Mouse (Mus musculus) left cerebral cortex, adult 2 months (tissue): ENCODE data around the gene Gm10271. TPM values are rescaled to one million over a fixed set of nuclear protein-coding genes. Genes with fewer than 3 reads are reported as not detected.

Experiments
- DNase-seq, 2 experiments: peaks; one replicate each; pipeline ENCODE4 v3.0.0; 2021 to 2022; ENCODE audit warnings: low spot score in 2 of 2, mixed read lengths in 1 of 2; ENCODE audit errors: extremely low spot score in 1 of 2
- H3K27ac ChIP-seq: fragments of 200-600 bp; 2 replicates; pipeline ENCODE4 v1.8.1; 2022
- H3K4me3 ChIP-seq: fragments of 200-600 bp; 2 replicates; pipeline ENCODE4 v1.8.1; 2022
- CTCF ChIP-seq: fragments of 200-600 bp; IDR thresholded peaks from 2 replicates; pipeline ENCODE4 v1.8.1; 2022; ENCODE audit warnings: antibody characterized with exemption, mild to moderate bottlenecking, moderate library complexity
- intact Hi-C: fragments of 180-260 bp; cut with DNase I; formaldehyde crosslinking; loops from one replicate; pipeline ENCODE4 v1.15.1; 2025
- total RNA-seq, 2 experiments: library from RNA; stranded (reverse); gene quantifications; 2 replicates each; pipeline ENCODE4 v1.2.3; 2021

Gene Gm10271
- total RNA-seq, 2 experiments from 2014 or later: not detected

GRCm38 (mm10) chr10:116968741-116969140 is 3.7 kb downstream of the Gm10271 start:
- TF ChIP-seq CTCF: no peak
- H3K27ac ChIP-seq: no peak overlapping the region
- DNase-seq: no peak
- no peak overlapping the region for H3K4me3 ChIP-seq
- intact Hi-C loops: loop anchor here (10.0 kb wide), 1 partner anchor 284 kb away; no protein-coding TSS in a partner anchor

GRCm38 (mm10) chr10:116966065-116966464 is 6.3 kb downstream of the Gm10271 start:
- H3K27ac ChIP-seq: no peak overlapping the region
- intact Hi-C loops: loop anchor here (10.0 kb wide), 1 partner anchor 281 kb away; no protein-coding TSS in a partner anchor
- TF ChIP-seq CTCF: no peak
- H3K4me3 ChIP-seq: no peak overlapping the region
- DNase-seq: no peak

GRCm38 (mm10) chr10:116965297-116965696 is 7.1 kb downstream of the Gm10271 start:
- Histone ChIP-seq H3K27ac (no peak overlapping the region), H3K4me3 (no peak overlapping the region)
- no peak for DNase-seq
- intact Hi-C loops: loop anchor here (10.0 kb wide), 1 partner anchor 280 kb away; no protein-coding TSS in a partner anchor
- TF ChIP-seq CTCF: no peak

GRCm38 (mm10) chr10:116964571-116964970 is 7.8 kb downstream of the Gm10271 start:
- DNase-seq: no peak
- H3K27ac ChIP-seq: no peak overlapping the region
- intact Hi-C loops: loop anchor here (10.0 kb wide), 1 partner anchor 280 kb away; no protein-coding TSS in a partner anchor

GRCm38 (mm10) chr10:116964084-116964483 is 8.3 kb downstream of the Gm10271 start:
- TF ChIP-seq CTCF: no peak
- intact Hi-C loops: loop anchor here (10.0 kb wide), 1 partner anchor 279 kb away; no protein-coding TSS in a partner anchor
- H3K27ac ChIP-seq: no peak overlapping the region
- no peak overlapping the region for H3K4me3 ChIP-seq
- DNase-seq: no peak

More at GRCm38 (mm10) chr10:116964571-116964970, 7.8 kb downstream of the Gm10271 start:
- no peak for TF ChIP-seq CTCF
- H3K4me3 ChIP-seq: no peak overlapping the region

GRCm38 (mm10) chr10:116962803-116963202 is 9.6 kb downstream of the Gm10271 start:
- Histone ChIP-seq H3K4me3 (no peak overlapping the region), H3K27ac (no peak overlapping the region)
- TF ChIP-seq CTCF: no peak; the same call in 1 of the 2 replicates
- intact Hi-C loops: loop anchor here (10.0 kb wide), 1 partner anchor 278 kb away; no protein-coding TSS in a partner anchor
- DNase-seq: no peak

GRCm38 (mm10) chr10:116962152-116962551 is 10.3 kb downstream of the Gm10271 start:
- no peak overlapping the region for H3K27ac ChIP-seq
- no peak for TF ChIP-seq CTCF
- DNase-seq: no peak
- H3K4me3 ChIP-seq: no peak overlapping the region
- intact Hi-C loops: loop anchor here (10.0 kb wide), 1 partner anchor 277 kb away; no protein-coding TSS in a partner anchor

GRCm38 (mm10) chr10:116957867-116958551 is 14.4 kb downstream of the Gm10271 start:
- TF ChIP-seq CTCF: no peak
- intact Hi-C loops: loop anchor here (5.0 to 10.0 kb wide), 2 partner anchors 54 to 187 kb away; partner anchors contain the start of gene Frs2
- Histone ChIP-seq H3K27ac (no peak overlapping the region), H3K4me3 (no peak overlapping the region)
- DNase-seq: no peak

- no peak for TF ChIP-seq CTCF
- H3K4me3 ChIP-seq: no peak overlapping the region
- no peak for DNase-seq
- H3K27ac ChIP-seq: no peak overlapping the region
- intact Hi-C loops: loop anchor here (5.0 to 10.0 kb wide), 2 partner anchors 56 to 188 kb away; partner anchors contain the start of gene Frs2
Observed at GRCm38 (mm10) chr10:116956483-116957158, 15.8 kb downstream of the Gm10271 start.

GRCm38 (mm10) chr10:116955191-116955590 is 17.2 kb downstream of the Gm10271 start:
- Histone ChIP-seq H3K4me3 (no peak overlapping the region), H3K27ac (no peak overlapping the region)
- intact Hi-C loops: loop anchor here (5.0 to 10.0 kb wide), 2 partner anchors 57 to 190 kb away; partner anchors contain the start of gene Frs2
- no peak for TF ChIP-seq CTCF
- DNase-seq: no peak

- TF ChIP-seq CTCF: no peak
- Histone ChIP-seq H3K4me3 (peak overlapping the region; percentile 67), H3K27ac (no peak overlapping the region)
- DNase-seq: no peak
- intact Hi-C loops: loop anchor here (2.0 to 10.0 kb wide), 2 partner anchors 82 to 194 kb away; partner anchors contain the start of gene Frs2
Observed at GRCm38 (mm10) chr10:116950886-116951285, 21.5 kb downstream of the Gm10271 start.
